Mouse (Mus musculus) Patski (cell line): ENCODE data around the gene 1700003E16Rik. TPM values are rescaled to one million over a fixed set of nuclear protein-coding genes. Genes with fewer than 3 reads are reported as not detected.

Source experiments
- ATAC-seq: fragments of 100-300 bp; one replicate; pipeline ENCODE4 v1.8.0; 2021
- CTCF ChIA-PET: fragments of 350-600 bp; sonication (Branson Sonifier 250); formaldehyde crosslinking; loops from one replicate; lab custom pipeline; 2022; ENCODE audit warnings: inconsistent platforms; lab: Charles Lee
- POLR2A ChIA-PET: fragments of 350-600 bp; sonication (Branson Sonifier 250); formaldehyde crosslinking; loops from one replicate; lab custom pipeline; 2022; ENCODE audit warnings: antibody characterized with exemption, inconsistent platforms; lab: Charles Lee
- DNase-seq: peaks from one replicate; pipeline ENCODE4 v3.0.0-alpha.2; 2011; ENCODE audit warnings: low read depth, low spot score
- H3K27me3 ChIP-seq: fragments of 371-371 bp; one replicate; pipeline ENCODE4 v1.5.1; 2021
- CTCF ChIP-seq: fragments of 100-300 bp; IDR thresholded peaks from one replicate; pipeline ENCODE4 v1.5.1; 2021
- in situ Hi-C: fragments of 300-500 bp; cut with MboI; formaldehyde crosslinking; loops from 3 replicates; pipeline ENCODE4 v1.11.1; 2018; ENCODE audit warnings: low pct_unique_long_range_greater_than_20kb, mixed read lengths
- polyA plus RNA-seq: library from polyadenylated mRNA; unstranded; gene quantifications from one replicate; pipeline ENCODE4 v1.2.3, GENCODE M21; 2021

1700003E16Rik gene
- polyA plus RNA-seq, 1 experiment from 2014 or later, result 5.9 TPM

- no peak for TF ChIP-seq CTCF
- peak; percentile 65 for DNase-seq
- in situ Hi-C loops, result loop anchor here (5.0 kb wide), 2 partner anchors 47 to 102 kb away; no protein-coding TSS in a partner anchor
Observed at GRCm38 (mm10) chr6:83165607-83166242, 9.5 kb downstream of the 1700003E16Rik start, which contains the start of gene Dctn1. Dctn1 (plus strand) TSS chr6:83165920.

GRCm38 (mm10) chr6:83166243-83166630, 10.0 kb downstream of the 1700003E16Rik start:
- TF ChIP-seq CTCF, result no peak
- DNase-seq, result no peak
- in situ Hi-C loops, result loop anchor here (5.0 kb wide), 2 partner anchors 46 to 101 kb away; no protein-coding TSS in a partner anchor
- POLR2A ChIA-PET, result interaction anchor here (1.8 kb wide), 1 partner anchor 13 kb away, joined by 7 read pairs; no protein-coding TSS in a partner anchor
- H3K27me3 ChIP-seq, result no peaks in the 10 kb centered on the region
- CTCF ChIA-PET, result interaction anchor here (0.6 to 2.1 kb wide), 14 partner anchors 7 to 170 kb away, joined by 3 to 8 read pairs (median 3); no protein-coding TSS in a partner anchor
- peak; percentile 18 for ATAC-seq

More at GRCm38 (mm10) chr6:83165607-83166242, 9.5 kb downstream of the 1700003E16Rik start, which contains the start of gene Dctn1:
- ChIA-PET CTCF (interaction anchor here (0.6 to 2.1 kb wide), 15 partner anchors 8 to 169 kb away, joined by 3 to 8 read pairs (median 3); no protein-coding TSS in a partner anchor), POLR2A (no interaction called here)
- H3K27me3 ChIP-seq, result no peaks in the 10 kb centered on the region
- ATAC-seq, result peak; percentile 58

- ATAC-seq, result peak; percentile 72
- DNase-seq, result no peak
- no peaks in the 10 kb centered on the region for H3K27me3 ChIP-seq
- no peak for TF ChIP-seq CTCF
- ChIA-PET POLR2A (no interaction called here), CTCF (interaction anchor here (1.0 to 1.7 kb wide), 5 partner anchors 18 to 173 kb away, joined by 3 read pairs; no protein-coding TSS in a partner anchor)
- in situ Hi-C loops, result loop anchor here (5.0 kb wide), 2 partner anchors 42 to 97 kb away; no protein-coding TSS in a partner anchor
Observed at GRCm38 (mm10) chr6:83169872-83170271, 13.7 kb downstream of the 1700003E16Rik start.

GRCm38 (mm10) chr6:83171063-83171462, 14.9 kb downstream of the 1700003E16Rik start:
- H3K27me3 ChIP-seq, result no peaks in the 10 kb centered on the region
- no peak for ATAC-seq
- ChIA-PET POLR2A (no interaction called here), CTCF (interaction anchor here (1.7 kb wide), 1 partner anchor 174 kb away, joined by 3 read pairs; no protein-coding TSS in a partner anchor)
- in situ Hi-C loops, result no loop called here
- DNase-seq, result no peak
- no peak for TF ChIP-seq CTCF

GRCm38 (mm10) chr6:83172240-83172920, 16.2 kb downstream of the 1700003E16Rik start:
- in situ Hi-C loops, result no loop called here
- DNase-seq, result no peak

GRCm38 (mm10) chr6:83175996-83176395, 19.8 kb downstream of the 1700003E16Rik start:
- in situ Hi-C loops, result no loop called here
- TF ChIP-seq CTCF, result no peak
- no peak for ATAC-seq
- ChIA-PET CTCF (interaction anchor here (0.7 to 2.2 kb wide), 2 partner anchors 9 to 11 kb away, joined by 3 to 6 read pairs; partner anchors contain the start of gene Dctn1), POLR2A (interaction anchor here (0.5 kb wide), 1 partner anchor 139 kb away, joined by 4 read pairs; no protein-coding TSS in a partner anchor)
- H3K27me3 ChIP-seq, result no peaks in the 10 kb centered on the region
- DNase-seq, result no peak

More at GRCm38 (mm10) chr6:83172240-83172920, 16.2 kb downstream of the 1700003E16Rik start:
- no peak for TF ChIP-seq CTCF
- no peak for ATAC-seq
- H3K27me3 ChIP-seq, result no peaks in the 10 kb centered on the region
- ChIA-PET CTCF (interaction anchor here (0.8 kb wide), 1 partner anchor 176 kb away, joined by 3 read pairs; no protein-coding TSS in a partner anchor), POLR2A (no interaction called here)

GRCm38 (mm10) chr6:83179390-83180117, 23.4 kb downstream of the 1700003E16Rik start:
- CTCF ChIA-PET, result interaction anchor here (1.1 kb wide), 2 partner anchors 13 kb away, joined by 3 read pairs; no protein-coding TSS in a partner anchor
- in situ Hi-C loops, result no loop called here
- ATAC-seq (no peak), DNase-seq (no peak)
- no peaks in the 10 kb centered on the region for H3K27me3 ChIP-seq
- POLR2A ChIA-PET, result interaction anchor here (1.9 kb wide), 1 partner anchor 12 kb away, joined by 7 read pairs; no protein-coding TSS in a partner anchor
- TF ChIP-seq CTCF, result no peak

DNA sequence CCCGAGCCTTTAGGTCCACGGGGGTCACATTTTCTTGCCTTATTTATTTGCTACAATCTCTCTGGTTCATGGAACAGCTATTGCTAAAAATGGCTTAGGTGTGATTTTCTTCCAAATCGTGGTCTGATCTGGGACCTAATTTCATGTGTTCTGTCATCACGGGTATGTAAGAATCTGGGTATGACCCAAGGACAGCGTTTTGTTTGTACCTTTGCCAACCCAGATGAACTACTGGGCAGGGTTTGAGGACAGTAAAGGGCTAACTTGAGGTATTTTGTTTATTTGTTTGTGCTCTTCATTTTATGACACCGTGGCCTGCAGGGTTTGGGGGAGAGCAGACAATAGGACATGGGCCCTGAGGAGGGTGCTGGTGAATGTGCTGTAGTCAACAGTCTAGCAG, 24.4 kb downstream of the 1700003E16Rik start:
- no peaks in the 10 kb centered on the region for H3K27me3 ChIP-seq
- no peak for ATAC-seq
- in situ Hi-C loops, result no loop called here
- no peak for DNase-seq
- POLR2A ChIA-PET, result interaction anchor here (0.9 to 1.1 kb wide), 2 partner anchors 11 to 44 kb away, joined by 3 read pairs; no protein-coding TSS in a partner anchor
- no peak for TF ChIP-seq CTCF
- CTCF ChIA-PET, result interaction anchor here (1.1 kb wide), 1 partner anchor 15 kb away, joined by 3 read pairs; no protein-coding TSS in a partner anchor

GRCm38 (mm10) chr6:83184858-83185435, 28.7 kb downstream of the 1700003E16Rik start:
- POLR2A ChIA-PET, result no interaction called here
- no peaks in the 10 kb centered on the region for H3K27me3 ChIP-seq
- TF ChIP-seq CTCF, result no peak
- CTCF ChIA-PET, result no interaction called here
- no peak for DNase-seq
- no peak for ATAC-seq
- in situ Hi-C loops, result no loop called here
